Mouse (Mus musculus) heart, adult 11 months (tissue): ENCODE data around the gene Cacna1a.
"Not testable (repeated sequence)": the region's sequence is repeated elsewhere in the genome, so short reads cannot be mapped to it uniquely, and the experiment has no call there.

ENCODE experiments used
- DNase-seq: peaks from one replicate; pipeline ENCODE4 v3.0.0; 2022

Gene Cacna1a

DNA sequence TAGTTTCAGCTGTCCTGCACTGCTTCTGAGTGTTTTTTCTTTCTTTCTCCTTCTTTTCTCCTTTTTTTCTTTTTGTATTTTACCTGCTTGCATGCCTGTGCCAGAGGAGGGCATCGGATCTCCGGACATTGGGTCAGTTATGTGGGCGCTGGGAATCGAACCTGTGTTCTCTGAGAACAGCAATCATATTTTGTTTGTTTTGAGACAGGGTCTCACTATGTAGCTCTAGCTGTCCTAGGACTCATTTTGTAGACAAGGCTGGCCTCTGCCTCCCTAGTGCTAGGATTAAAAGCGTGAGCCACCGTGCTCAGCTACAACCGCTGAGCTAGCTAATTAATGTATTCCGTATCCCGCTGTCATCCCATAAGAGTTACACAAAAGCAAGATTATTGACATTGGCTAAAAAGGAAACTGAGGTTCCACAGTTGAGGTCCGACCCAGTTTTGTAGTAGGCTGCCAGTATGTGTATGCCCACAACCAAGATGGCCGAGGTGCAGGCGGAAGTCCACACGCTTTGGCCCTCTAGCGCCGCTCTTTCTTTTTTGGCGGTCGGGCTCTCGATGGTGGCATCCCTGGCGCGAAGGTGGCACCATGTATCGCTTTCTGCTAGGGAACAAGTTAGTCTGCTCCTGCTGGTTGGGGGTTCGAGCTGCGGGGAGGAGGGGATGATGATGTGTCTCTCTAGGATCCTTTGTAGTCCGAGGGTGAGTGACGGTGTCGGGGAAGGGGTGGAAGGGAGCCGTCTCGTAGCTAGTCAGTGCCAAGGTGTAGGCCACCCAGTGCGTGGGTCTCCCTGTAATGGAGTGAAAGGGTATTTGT lies 276.5 kb downstream of the Cacna1a start:
- DNase-seq, result peak; percentile 99

DNA sequence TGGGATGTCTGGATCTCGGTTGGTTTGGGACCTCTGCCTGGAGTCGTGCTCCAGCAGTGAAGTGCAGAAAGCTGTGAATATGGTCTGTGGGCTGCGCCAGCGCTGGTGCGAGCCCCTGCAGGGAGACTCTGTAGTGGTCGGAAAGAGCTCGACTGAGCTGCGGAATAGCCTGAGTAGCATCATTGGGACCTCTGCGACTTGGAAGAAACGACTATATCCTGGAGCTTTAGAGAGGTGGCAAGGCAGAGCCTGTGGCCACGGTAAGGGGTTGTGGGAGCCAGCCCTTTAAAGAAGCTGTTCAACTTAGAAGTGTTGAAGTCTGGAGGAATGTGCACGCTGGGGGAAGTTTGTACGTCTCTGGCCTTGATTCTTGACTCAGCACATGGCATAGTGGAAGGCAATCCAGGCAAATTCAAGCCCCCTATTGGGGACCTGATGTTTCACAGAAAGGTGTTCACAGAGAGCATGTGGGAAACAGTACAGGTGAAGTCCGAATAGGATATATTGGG lies 277.2 kb downstream of the Cacna1a start:
- no peak for DNase-seq

DNA sequence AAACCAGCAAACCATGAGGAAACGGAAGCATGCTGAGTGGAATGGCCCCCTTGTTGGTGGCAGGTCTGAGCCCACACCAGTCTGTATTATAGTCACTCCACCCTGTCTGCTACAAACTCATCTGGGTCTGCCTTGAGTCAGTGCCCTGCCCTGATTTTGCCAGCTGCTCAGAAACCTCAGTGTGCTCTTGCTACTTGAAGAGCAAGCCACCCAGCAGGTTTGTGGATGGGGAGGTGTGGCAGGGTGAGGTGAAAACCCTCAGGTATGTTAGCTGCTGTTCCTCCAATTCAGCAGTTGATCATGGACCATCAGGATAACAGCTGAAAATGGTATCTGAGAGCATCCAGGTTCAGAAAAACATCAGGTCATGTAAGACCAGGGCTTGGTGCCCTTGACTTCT lies 279.8 kb downstream of the Cacna1a start:
- no peak for DNase-seq

GRCm38 (mm10) chr8:84668731-84669485 lies 280.7 kb downstream of the Cacna1a start:
- DNase-seq, result no peak

DNA sequence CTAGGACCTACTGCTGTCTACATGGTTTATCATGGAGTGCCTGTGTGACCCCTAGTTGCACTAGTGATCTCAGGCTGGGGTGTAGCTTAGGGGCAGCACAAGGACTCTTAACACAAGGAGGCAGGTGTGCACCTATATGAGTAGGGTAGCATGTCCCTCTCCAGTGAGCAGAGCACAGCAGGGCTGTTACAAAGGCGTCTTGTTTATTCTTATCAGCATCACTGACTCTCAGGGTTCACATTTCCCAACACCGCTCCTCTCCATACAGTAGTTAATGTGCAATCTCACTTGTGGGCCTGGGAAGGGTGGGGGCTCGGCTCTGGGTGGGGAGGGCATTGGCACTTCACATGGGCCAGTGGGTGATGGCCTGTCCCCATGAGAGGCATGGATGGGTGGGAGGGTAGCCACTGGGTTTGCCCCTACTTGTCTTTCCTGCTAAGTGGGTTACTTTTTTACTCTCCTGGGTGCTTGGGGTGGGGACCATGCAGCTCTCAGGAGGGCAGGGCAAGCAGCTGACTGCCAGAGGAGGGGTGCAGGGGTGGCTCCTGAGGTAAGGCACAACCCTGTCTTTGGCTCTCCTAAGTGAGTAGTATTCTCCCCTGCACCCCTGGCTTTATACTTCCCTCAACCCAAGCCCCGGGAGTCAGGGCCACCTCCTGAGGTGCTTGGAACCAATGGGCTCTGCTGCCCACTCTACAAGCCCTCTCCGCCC lies 282.2 kb downstream of the Cacna1a start:
- not testable (repeated sequence) for DNase-seq

- peak; percentile 68 for DNase-seq
Observed at GRCm38 (mm10) chr8:84677305-84677704, 289.1 kb downstream of the Cacna1a start.

- no peak for DNase-seq
Observed at GRCm38 (mm10) chr8:84681476-84681875, 293.2 kb downstream of the Cacna1a start.

- DNase-seq, result peak; percentile 70
Observed at GRCm38 (mm10) chr8:84682257-84682656, 294.0 kb downstream of the Cacna1a start.

DNA sequence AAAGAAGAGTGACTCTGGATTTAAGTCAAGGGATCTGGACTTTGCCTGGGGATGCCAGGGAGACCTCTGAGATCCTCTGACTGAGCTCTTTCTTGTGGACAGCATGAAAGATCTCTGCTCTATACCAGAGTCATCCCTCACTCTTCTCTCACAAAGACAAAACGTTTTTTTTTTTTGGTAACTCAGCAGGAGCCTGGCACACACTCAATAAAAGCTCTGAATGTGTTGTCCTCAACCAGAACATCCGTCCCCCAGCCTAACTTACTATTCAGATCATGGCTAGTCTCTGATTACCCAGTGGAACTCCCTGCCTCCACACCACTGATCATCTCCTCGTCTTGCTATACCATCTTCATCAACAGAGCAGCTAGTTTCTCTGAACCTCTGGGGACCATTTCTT lies 296.3 kb downstream of the Cacna1a start:
- DNase-seq, result no peak

DNA sequence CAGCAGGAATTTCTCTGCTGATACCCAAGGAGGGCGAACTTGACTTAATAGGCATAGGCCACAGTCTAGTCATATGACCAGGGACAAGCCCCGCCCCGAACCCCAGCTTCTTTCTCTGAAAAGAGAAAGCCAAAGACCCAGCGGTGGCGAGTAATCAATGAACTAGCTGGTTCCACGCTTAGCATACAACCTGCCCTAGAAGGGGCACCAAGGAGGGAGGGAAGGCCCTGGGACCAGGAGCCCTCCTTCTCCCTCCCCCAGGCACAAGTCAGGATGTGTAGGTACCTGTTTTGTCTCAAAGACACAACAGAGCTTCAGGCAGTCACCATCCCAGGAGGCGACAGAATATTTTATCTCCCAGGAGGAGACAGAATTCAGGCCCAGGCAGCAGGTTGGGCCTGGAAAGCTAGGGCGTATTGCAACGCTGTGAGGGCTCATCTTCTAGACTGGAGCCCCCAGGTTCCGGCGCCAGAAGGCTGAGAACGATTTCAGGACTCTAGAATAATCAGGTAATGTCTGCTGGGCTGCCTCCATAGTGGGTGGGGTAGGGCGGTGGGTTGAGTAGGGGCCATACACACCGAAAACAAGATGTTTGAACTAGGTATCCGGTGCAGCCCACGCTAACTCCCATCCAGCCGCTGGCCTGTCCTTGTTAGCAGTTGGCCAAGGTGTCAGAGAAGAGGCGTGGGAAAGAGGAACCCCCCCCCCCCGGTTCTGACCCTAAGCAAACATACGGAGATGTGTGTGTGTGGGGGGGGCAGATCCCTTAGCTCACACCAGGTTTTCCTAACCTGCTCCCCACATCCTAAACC lies 298.2 kb downstream of the Cacna1a start, which contains the start of gene Trmt1:
Gene Trmt1, plus strand, starts transcription at position 117 of the 812 bp plus-strand sequence.
- peak; percentile 95 for DNase-seq

DNA sequence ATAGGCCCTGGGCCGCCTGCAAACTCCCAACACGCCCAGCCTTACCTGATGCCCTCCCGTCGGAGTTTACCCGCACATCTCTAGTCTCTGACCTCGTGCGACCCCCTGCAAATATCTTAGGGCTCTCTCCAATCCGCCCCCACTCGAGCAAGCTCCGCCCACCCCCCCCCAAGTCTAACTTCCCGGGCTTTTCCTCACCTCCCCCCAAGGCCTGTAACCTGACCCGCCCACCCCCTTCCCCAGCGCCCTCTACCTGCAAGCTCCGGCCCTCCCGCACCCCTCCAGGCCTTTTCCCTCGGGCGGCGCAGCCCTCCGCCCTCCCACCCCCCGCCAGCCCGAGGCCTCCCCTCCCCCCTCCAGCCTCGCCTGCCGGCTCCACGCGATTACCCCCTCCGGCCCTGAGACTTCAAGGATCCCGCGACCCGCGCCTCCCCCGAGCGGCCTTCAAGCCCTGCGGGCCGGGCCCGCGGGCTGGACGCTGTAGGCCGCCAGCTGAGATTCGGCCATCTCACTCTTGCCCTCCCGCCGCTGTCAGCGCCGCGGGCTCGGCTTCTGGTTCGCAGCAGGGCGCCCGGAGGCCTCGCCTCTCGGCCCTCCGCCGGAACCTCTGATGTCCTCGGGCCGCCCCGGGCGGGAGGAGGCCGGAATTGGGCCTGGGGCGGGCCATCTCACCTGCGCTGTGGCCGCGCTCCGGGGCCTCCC lies 298.9 kb downstream of the Cacna1a start:
- DNase-seq, result peak; percentile 94

DNA sequence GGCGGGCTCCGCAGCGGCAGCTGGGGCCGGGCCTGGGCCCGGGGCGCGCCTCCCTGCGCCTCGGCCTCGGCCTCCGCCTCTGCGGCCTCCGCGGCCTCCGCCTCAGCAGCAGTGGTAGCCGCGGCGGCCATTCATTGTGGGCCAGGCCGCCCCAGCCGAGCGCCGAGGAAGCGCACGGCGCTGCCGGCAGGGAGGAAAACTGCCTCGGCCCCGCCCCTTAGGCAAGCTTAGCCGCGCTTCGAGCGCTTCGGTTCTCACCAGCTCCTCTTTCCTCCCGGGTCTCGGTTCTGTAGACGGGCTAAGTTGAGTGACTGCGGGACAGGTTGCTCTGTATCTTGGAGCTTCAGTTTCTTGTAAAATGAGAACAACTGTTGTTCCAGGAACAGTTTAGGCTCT lies 299.5 kb downstream of the Cacna1a start, which contains the start of gene Nacc1:
Gene Nacc1, minus strand, starts transcription at position 158 of the 396 bp plus-strand sequence.
- DNase-seq, result peak; percentile 98

- peak; percentile 99 for DNase-seq
Observed at GRCm38 (mm10) chr8:84689091-84689915, 301.1 kb downstream of the Cacna1a start.
